Mouse (Mus musculus) testis, adult 2 months (tissue): Measurements from ENCODE around the gene Tssk2. TPM values are rescaled to one million over a fixed set of nuclear protein-coding genes. Genes with fewer than 3 reads are reported as not detected.

Experiments used
- H3K27ac ChIP-seq: fragments of 200-500 bp; 2 replicates; pipeline ENCODE4 v1.5.1; 2012; ENCODE audit warnings: low read depth, low read length; ENCODE audit not compliant: control insufficient read depth, insufficient read depth
- H3K27me3 ChIP-seq: fragments of 200-500 bp; 2 replicates; pipeline ENCODE4 v1.6.1; 2012; ENCODE audit warnings: mild to moderate bottlenecking, low read length, moderate library complexity; ENCODE audit not compliant: control insufficient read depth, insufficient read depth
- H3K36me3 ChIP-seq: fragments of 200-500 bp; 2 replicates; pipeline ENCODE4 v1.6.1; 2012; ENCODE audit warnings: mild to moderate bottlenecking, low read length; ENCODE audit not compliant: control insufficient read depth, insufficient read depth
- H3K4me1 ChIP-seq: fragments of 200-500 bp; 2 replicates; pipeline ENCODE4 v1.6.1; 2012; ENCODE audit warnings: low read length; ENCODE audit not compliant: control insufficient read depth, insufficient read depth
- H3K4me3 ChIP-seq: fragments of 200-500 bp; 2 replicates; pipeline ENCODE4 v1.5.1; 2012; ENCODE audit warnings: low read depth, mild to moderate bottlenecking, low read length, moderate library complexity, mixed read lengths; ENCODE audit not compliant: control insufficient read depth
- CTCF ChIP-seq: fragments of 200-500 bp; IDR thresholded peaks from 2 replicates; pipeline ENCODE4 v1.5.1; 2012; ENCODE audit warnings: low read depth, mild to moderate bottlenecking, inconsistent platforms, low read length, moderate library complexity; ENCODE audit not compliant: control insufficient read depth, insufficient read depth, insufficient replicate concordance
- POLR2A ChIP-seq: fragments of 200-500 bp; IDR thresholded peaks from 2 replicates; pipeline ENCODE4 v1.6.1; 2012; ENCODE audit warnings: low read depth, mild to moderate bottlenecking, inconsistent platforms, low read length, moderate library complexity; ENCODE audit not compliant: control insufficient read depth
- polyA plus RNA-seq: library from polyadenylated mRNA; depleted of rRNA; stranded (reverse); fragments of >200 nt; gene quantifications from 2 replicates; pipeline ENCODE4 v1.2.3, GENCODE M21; 2012

The Tssk2 gene
- polyA plus RNA-seq, 1 experiment = 898 TPM

DNA sequence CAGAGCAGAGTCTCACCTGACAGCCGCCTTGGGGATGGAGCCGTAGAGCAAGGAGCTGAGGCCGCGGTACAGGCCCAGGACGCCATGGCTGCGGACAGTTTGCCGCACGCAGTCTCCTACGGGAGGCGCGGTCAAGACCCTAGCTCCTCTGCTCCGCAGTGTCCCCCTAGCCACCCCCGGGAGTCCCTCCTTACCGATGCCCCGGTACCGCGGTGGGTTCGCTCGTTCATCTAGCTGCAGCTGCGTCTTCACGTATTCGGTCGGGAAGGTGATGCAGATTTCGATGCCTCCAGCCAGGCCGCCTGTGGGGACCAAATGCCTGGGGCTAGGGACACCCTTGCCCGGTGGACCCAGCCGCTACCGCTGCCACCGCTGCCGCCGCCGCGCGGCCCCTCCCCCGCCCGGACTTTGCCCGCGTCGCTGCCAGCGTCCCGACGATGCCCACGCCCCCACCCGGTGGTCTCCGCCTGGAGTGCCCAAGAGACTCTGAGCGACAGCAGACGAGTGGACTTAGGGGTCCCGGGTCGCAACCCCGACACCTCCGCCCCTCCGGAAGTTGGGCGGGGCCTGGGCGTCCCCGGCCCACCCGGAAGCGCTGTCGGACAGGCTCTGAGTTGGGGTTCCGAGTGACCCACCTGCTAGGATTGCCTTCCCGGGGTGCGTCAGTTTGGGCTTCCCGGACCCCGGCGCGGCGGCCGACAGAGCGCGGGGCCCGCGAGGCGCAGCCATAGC lies 29.1 kb downstream of the Tssk2 start:
- H3K4me3 ChIP-seq = peak overlapping the region; percentile 95
- TF ChIP-seq POLR2A (no peak), CTCF (no peak)
- H3K36me3 ChIP-seq = no peaks in the 10 kb centered on the region
- H3K4me1 ChIP-seq = peaks cover 14% of the 10 kb centered on the region
- H3K27ac ChIP-seq = peak overlapping the region; percentile 82
- no peaks in the 10 kb centered on the region; the same call in 1 of the 2 replicates for H3K27me3 ChIP-seq

DNA sequence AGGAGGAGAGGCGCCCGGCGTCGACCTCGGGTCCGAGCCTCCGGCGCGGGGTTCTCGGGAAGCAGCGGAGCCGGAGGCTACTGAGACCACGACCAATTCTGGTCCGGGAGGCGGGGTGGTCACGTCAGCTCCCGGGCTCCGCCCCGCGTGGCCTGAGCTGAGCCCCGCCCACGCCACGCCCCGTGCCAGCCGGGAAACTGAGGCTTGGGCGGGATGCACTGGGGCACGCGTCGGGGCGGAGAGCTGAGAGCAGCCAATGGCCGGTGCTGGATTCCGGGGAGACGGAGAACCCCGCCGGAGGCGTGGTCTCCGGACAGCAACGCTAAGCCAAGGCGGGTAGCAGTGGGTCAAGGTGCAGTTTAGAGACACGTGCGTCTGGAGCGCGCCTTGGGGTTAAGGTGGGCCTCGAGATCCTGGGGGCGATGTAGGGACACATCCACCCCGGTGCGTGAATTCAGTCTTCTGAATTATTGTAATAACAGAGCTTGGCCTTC lies 29.7 kb downstream of the Tssk2 start, which contains the start of gene Slc25a1:
TSS of gene Slc25a1 (minus strand) at position 133 of the 494 bp plus-strand sequence.
- peak; percentile 42; the same call in 1 of the 2 replicates for TF ChIP-seq POLR2A
- no peak for TF ChIP-seq CTCF
- Histone ChIP-seq H3K4me1 (peaks cover 13% of the 10 kb centered on the region), H3K27ac (peak within 1 kb of the TSS; percentile 82), H3K27me3 (no peaks in the 10 kb centered on the region; the same call in 1 of the 2 replicates), H3K4me3 (peak within 1 kb of the TSS; percentile 95), H3K36me3 (no peaks in the 10 kb centered on the region)

DNA sequence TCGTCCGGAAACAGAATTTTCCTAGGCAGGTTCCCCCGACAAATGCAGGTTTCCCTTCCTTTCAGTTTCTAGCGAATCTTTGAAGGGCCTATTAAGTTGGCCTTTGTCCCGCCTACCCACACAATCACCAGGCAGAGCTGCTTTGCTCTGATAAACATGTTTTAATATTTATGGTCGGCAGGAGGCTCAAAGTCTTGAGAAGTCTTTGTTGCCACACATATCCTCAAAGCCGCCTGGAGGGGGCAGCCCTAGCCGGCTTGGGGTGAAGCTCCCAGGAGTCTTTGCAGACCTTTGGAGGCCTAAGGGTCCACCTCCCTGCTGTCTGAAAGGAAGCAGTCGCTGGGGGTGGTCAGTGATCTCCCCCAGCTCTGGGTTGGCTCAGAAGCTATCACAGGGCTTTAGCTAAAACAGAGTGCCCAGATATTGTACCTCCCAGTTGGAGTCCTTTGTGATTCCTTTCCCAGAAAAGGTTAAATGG lies 30.2 kb downstream of the Tssk2 start:
- H3K36me3 ChIP-seq = no peaks in the 10 kb centered on the region
- peaks cover 13% of the 10 kb centered on the region for H3K4me1 ChIP-seq
- H3K27ac ChIP-seq = peak overlapping the region; percentile 82
- H3K4me3 ChIP-seq = peak overlapping the region; percentile 95
- TF ChIP-seq CTCF = peak; percentile 28; the same call in 1 of the 2 replicates
- TF ChIP-seq POLR2A = no peak
- no peaks in the 10 kb centered on the region; the same call in 1 of the 2 replicates for H3K27me3 ChIP-seq

DNA sequence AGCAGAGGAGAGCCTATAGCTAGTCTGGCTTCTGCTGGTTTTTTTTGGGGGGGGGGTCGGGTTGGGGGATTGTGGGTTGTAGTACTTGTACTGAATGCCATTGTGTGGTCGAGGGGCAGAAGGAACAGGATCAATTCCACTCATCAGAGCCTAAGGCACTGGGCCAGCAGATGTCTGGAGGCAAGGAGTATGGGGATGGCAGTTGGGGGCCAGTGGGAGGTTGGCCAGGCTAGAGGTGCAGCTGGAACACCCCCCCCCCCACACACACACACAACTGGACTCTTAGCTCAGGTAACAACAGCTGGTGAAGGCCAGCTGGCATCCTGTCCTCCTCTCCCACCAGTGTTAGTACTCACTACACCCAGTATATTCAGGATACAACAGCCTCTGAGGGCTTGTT lies 30.8 kb downstream of the Tssk2 start:
- H3K4me3 ChIP-seq = no peak overlapping the region

DNA sequence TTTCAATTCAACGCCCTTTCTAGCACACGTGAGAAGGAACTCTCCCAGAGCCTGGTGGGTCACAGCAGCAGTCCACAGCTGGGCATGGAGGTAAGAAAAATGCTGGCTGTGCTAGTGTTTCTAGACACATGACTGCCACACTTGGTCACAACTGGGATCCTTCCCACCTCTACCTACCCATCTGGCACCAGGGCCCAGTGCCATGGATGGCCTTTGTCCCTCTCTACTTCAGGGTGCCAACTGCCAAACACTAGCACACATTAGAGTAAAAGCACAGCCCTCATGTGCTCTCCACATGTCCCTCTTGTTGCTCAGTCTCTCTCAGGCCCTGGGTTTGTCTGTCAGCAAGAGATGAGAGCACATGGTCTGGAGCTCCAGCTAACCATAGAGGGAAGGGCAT lies 31.2 kb downstream of the Tssk2 start:
- Histone ChIP-seq H3K27me3 (no peaks in the 10 kb centered on the region; the same call in 1 of the 2 replicates), H3K36me3 (no peaks in the 10 kb centered on the region), H3K27ac (no peak overlapping the region), H3K4me3 (no peak overlapping the region), H3K4me1 (peaks cover 13% of the 10 kb centered on the region)
- TF ChIP-seq POLR2A = no peak

More for the DNA sequence above, 30.8 kb downstream of the Tssk2 start:
- H3K4me1 ChIP-seq = peaks cover 13% of the 10 kb centered on the region
- no peaks in the 10 kb centered on the region for H3K36me3 ChIP-seq
- TF ChIP-seq POLR2A (no peak), CTCF (no peak)
- no peak overlapping the region for H3K27ac ChIP-seq
- no peaks in the 10 kb centered on the region; the same call in 1 of the 2 replicates for H3K27me3 ChIP-seq

DNA sequence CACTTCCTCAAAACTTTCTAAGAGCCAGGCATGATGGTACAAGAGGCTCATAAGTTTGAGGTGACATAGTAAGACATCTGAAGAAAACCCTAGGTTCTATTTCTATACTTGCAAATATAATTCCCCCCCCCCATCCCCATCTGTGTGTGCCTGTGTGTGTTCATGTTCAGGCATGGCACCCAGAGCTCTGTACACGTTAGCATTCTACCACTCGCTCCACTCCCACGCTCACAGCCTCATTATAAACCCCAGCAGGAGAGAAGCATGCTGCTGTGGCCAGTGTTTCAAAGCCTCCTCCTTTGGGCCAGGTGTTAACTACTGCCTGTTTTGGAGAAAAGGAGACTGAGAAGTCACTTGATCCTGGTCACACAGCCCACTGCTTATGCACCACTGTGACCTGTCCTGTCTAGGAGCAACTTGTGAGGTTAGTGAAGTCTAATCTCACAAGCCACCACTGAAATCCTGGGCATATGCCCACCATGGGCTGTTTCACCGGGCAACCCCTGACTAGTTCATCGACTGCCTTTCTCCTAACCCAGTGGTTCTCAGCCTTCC lies 33.5 kb downstream of the Tssk2 start:
- Histone ChIP-seq H3K36me3 (no peaks in the 10 kb centered on the region), H3K4me3 (no peak overlapping the region), H3K27me3 (no peaks in the 10 kb centered on the region; the same call in 1 of the 2 replicates), H3K4me1 (peaks cover 11% of the 10 kb centered on the region), H3K27ac (no peak overlapping the region)
- no peak for TF ChIP-seq CTCF
- no peak for TF ChIP-seq POLR2A
